Mouse (Mus musculus): Measurements from ENCODE around the gene Tmub2.

GRCm38 (mm10) chr11:102330039-102330438 is 45.3 kb downstream of the Tmub2 start:
- TF ChIP-seq GATA1 (IDR thresholded peaks at IDR 0.05; ENCODE audit: borderline replicate concordance, low read length) = no peak
- no peak for TF ChIP-seq FLI1 (IDR thresholded peaks at IDR 0.05; ENCODE audit: low read length)
